Mouse (Mus musculus): ENCODE measurements at regions not wholly inside any gene's neighbourhood (a gene's known extent, or its start where the extent isn't known, plus 50 kb on each side); places are given as distances from the start of the nearest gene placed in this dataset.

- H3K27me3 ChIP-seq (ENCODE audit: control insufficient read depth, insufficient read depth, low read length): no peaks in the 10 kb centered on the region
- no peak overlapping the region for H3K27ac ChIP-seq (ENCODE audit: insufficient read depth, low read length)
- TF ChIP-seq POLR2A (IDR thresholded peaks at IDR 0.05; ENCODE audit: low read depth, low read length) (no peak), CTCF (IDR thresholded peaks at IDR 0.05; ENCODE audit: extremely low read depth, insufficient read depth, insufficient read length, insufficient replicate concordance) (no peak)
- H3K36me3 ChIP-seq (ENCODE audit: control insufficient read depth, insufficient read depth, low read length): no peaks in the 10 kb centered on the region
- 81% methylated on average over 2 of the region's 2 CpGs for WGBS
- no peak overlapping the region for H3K4me3 ChIP-seq (ENCODE audit: extremely low read depth, insufficient read depth, insufficient read length)
- DNase-seq (ENCODE audit: low read depth in 1 of 2, low spot score in 2 of 2): no peak
- no peaks in the 10 kb centered on the region for H3K4me1 ChIP-seq (ENCODE audit: control insufficient read depth, insufficient read depth, insufficient read length)
Observed at GRCm38 (mm10) chr11:63286026-63286425, 157.2 kb downstream of the Pmp22 start.

DNA sequence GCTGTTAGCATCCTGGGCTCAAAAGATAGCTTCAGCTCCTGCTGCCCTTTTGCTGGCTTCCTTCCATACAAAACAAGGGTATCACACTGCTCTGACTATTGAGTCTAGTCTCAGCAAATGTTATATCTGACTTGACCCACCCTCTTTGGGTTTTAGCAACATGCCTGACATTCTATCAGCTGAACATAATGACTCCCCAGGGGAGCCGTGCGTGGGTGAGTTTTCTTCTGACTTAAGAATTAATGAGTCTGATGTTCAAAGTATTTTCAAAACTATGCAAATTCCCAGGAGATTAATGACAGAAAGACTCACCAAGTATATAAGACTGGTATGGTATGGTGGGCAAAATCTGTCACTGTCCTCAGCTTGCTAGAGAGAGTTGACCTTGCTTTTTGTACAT is 159.0 kb downstream of the Pmp22 start:
- Histone ChIP-seq H3K27me3 (ENCODE audit: control insufficient read depth, insufficient read depth, low read length) (no peaks in the 10 kb centered on the region), H3K36me3 (ENCODE audit: control insufficient read depth, insufficient read depth, low read length) (no peaks in the 10 kb centered on the region), H3K4me3 (ENCODE audit: extremely low read depth, insufficient read depth, insufficient read length) (no peak overlapping the region), H3K27ac (ENCODE audit: insufficient read depth, low read length) (no peak overlapping the region), H3K4me1 (ENCODE audit: control insufficient read depth, insufficient read depth, insufficient read length) (no peaks in the 10 kb centered on the region)
- no peak for DNase-seq (ENCODE audit: low read depth in 1 of 2, low spot score in 2 of 2)
- no peak for TF ChIP-seq POLR2A (IDR thresholded peaks at IDR 0.05; ENCODE audit: low read depth, low read length)
- TF ChIP-seq CTCF (IDR thresholded peaks at IDR 0.05; ENCODE audit: extremely low read depth, insufficient read depth, insufficient read length, insufficient replicate concordance): no peak
- WGBS: 93% methylated on average over 2 of the region's 2 CpGs

DNA sequence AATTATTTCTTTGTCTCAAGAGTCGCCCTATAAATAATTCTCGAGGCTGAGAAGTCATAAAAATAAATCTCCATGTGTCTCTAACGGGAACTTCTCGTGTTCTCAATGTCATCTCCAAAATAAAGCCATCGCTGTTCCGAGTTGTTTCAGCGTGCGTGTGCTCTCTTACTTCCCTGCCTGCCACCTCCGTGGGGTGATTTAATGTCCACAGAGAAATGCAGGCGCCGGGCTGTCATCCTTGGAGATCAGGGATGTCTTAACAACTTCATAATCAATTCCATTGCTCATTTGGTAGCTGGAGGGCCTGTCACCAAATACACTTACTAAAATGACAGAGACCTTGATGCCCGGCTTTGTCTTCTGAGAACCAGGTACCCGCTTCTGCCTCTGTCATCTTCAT is 161.8 kb downstream of the Pmp22 start:
- TF ChIP-seq CTCF (IDR thresholded peaks at IDR 0.05; ENCODE audit: extremely low read depth, insufficient read depth, insufficient read length, insufficient replicate concordance): no peak
- TF ChIP-seq POLR2A (IDR thresholded peaks at IDR 0.05; ENCODE audit: low read depth, low read length): no peak
- Histone ChIP-seq H3K4me3 (ENCODE audit: extremely low read depth, insufficient read depth, insufficient read length) (no peak overlapping the region), H3K27me3 (ENCODE audit: control insufficient read depth, insufficient read depth, low read length) (no peaks in the 10 kb centered on the region), H3K36me3 (ENCODE audit: control insufficient read depth, insufficient read depth, low read length) (no peaks in the 10 kb centered on the region), H3K4me1 (ENCODE audit: control insufficient read depth, insufficient read depth, insufficient read length) (no peaks in the 10 kb centered on the region), H3K27ac (ENCODE audit: insufficient read depth, low read length) (no peak overlapping the region)
- DNase-seq (ENCODE audit: low read depth in 1 of 2, low spot score in 2 of 2): no peak
- WGBS: 86% methylated on average over 13 of the region's 13 CpGs

GRCm38 (mm10) chr11:63293485-63293884 is 164.7 kb downstream of the Pmp22 start:
- no peak for DNase-seq (ENCODE audit: low read depth in 1 of 2, low spot score in 2 of 2)
- TF ChIP-seq POLR2A (IDR thresholded peaks at IDR 0.05; ENCODE audit: low read depth, low read length) (no peak), CTCF (IDR thresholded peaks at IDR 0.05; ENCODE audit: extremely low read depth, insufficient read depth, insufficient read length, insufficient replicate concordance) (no peak)
- H3K4me3 ChIP-seq (ENCODE audit: extremely low read depth, insufficient read depth, insufficient read length): no peak overlapping the region
- no peaks in the 10 kb centered on the region for H3K27me3 ChIP-seq (ENCODE audit: control insufficient read depth, insufficient read depth, low read length)
- H3K36me3 ChIP-seq (ENCODE audit: control insufficient read depth, insufficient read depth, low read length): no peaks in the 10 kb centered on the region
- WGBS: 91% methylated on average over 4 of the region's 4 CpGs
- H3K4me1 ChIP-seq (ENCODE audit: control insufficient read depth, insufficient read depth, insufficient read length): no peaks in the 10 kb centered on the region
- no peak overlapping the region for H3K27ac ChIP-seq (ENCODE audit: insufficient read depth, low read length)

DNA sequence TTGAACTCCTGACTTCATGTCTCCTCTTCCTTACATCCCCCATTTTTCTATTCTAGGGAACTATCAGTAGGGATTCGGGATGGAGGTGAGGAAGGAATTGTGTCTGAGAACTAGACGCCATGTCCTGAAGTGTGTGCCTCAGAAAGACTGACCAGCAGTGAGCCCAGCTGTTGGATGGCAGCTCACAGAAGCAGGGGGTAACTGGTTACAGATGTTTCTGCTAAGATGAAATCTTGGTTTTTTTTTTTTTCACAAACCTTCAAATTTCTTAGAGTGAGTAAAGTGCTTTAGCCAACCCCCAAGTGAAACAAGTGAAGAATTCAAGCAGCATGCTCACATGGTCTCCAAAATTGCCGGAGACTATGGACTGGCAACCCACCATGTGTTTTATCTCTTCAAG is 165.7 kb downstream of the Pmp22 start:
- Histone ChIP-seq H3K4me3 (ENCODE audit: extremely low read depth, insufficient read depth, insufficient read length) (no peak overlapping the region), H3K27me3 (ENCODE audit: control insufficient read depth, insufficient read depth, low read length) (no peaks in the 10 kb centered on the region), H3K36me3 (ENCODE audit: control insufficient read depth, insufficient read depth, low read length) (no peaks in the 10 kb centered on the region), H3K4me1 (ENCODE audit: control insufficient read depth, insufficient read depth, insufficient read length) (no peaks in the 10 kb centered on the region), H3K27ac (ENCODE audit: insufficient read depth, low read length) (no peak overlapping the region)
- WGBS: 84% methylated on average over 3 of the region's 3 CpGs
- TF ChIP-seq POLR2A (IDR thresholded peaks at IDR 0.05; ENCODE audit: low read depth, low read length): no peak
- no peak for TF ChIP-seq CTCF (IDR thresholded peaks at IDR 0.05; ENCODE audit: extremely low read depth, insufficient read depth, insufficient read length, insufficient replicate concordance)
- no peak for DNase-seq (ENCODE audit: low read depth in 1 of 2, low spot score in 2 of 2)

GRCm38 (mm10) chr11:63296476-63296875 is 167.7 kb downstream of the Pmp22 start:
- Histone ChIP-seq H3K4me3 (ENCODE audit: extremely low read depth, insufficient read depth, insufficient read length) (no peak overlapping the region), H3K27ac (ENCODE audit: insufficient read depth, low read length) (no peak overlapping the region), H3K27me3 (ENCODE audit: control insufficient read depth, insufficient read depth, low read length) (no peaks in the 10 kb centered on the region), H3K36me3 (ENCODE audit: control insufficient read depth, insufficient read depth, low read length) (no peaks in the 10 kb centered on the region), H3K4me1 (ENCODE audit: control insufficient read depth, insufficient read depth, insufficient read length) (no peaks in the 10 kb centered on the region)
- 78% methylated on average over 3 of the region's 3 CpGs for WGBS
- TF ChIP-seq POLR2A (IDR thresholded peaks at IDR 0.05; ENCODE audit: low read depth, low read length): no peak
- no peak for TF ChIP-seq CTCF (IDR thresholded peaks at IDR 0.05; ENCODE audit: extremely low read depth, insufficient read depth, insufficient read length, insufficient replicate concordance)
- DNase-seq (ENCODE audit: low read depth in 1 of 2, low spot score in 2 of 2): no peak

DNA sequence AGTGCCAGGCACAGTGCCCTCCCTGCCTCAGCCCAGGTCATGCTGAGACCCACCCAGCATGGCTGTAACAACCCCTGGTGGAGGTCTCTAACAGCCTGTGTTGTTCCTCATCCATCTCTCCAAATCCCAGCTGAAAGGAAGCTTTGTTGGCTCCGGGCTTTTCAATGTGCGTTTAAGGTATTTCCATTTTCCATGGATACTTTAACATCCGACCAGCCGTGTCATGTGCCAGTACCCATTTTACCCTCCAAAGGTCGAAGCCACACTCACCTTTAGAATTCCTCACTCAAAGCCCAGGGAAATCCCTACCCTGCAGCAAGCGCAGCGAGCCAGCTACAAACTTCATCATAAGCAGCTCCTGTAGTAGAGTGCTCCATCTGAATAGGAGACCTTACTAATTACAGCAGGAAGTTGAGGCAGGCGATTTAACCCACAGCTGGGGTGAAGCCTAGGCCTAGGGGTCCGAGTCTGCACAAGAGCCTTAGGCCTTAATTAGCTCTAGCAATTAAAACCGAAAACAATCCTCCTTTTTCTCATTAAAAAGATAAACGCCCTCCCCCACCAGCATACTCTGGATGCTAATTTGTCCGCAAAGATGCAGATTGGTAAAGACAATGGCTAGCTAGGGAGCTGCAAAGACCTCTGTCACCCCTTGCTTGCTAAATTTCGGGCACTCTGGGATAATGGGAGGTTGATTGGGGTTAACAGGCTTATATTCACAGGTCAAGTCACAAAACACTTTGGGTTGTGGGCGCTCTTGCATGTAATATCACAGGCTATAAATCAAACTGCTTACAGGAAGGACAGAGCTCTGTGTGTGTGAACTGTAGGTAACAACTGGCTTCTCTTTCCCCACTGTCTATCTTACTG is 171.2 kb downstream of the Pmp22 start:
- 80% methylated on average over 14 of the region's 14 CpGs for WGBS
- no peaks in the 10 kb centered on the region for H3K4me1 ChIP-seq (ENCODE audit: control insufficient read depth, insufficient read depth, insufficient read length)
- H3K27ac ChIP-seq (ENCODE audit: insufficient read depth, low read length): no peak overlapping the region
- no peak for DNase-seq (ENCODE audit: low read depth in 1 of 2, low spot score in 2 of 2)
- H3K4me3 ChIP-seq (ENCODE audit: extremely low read depth, insufficient read depth, insufficient read length): no peak overlapping the region
- TF ChIP-seq POLR2A (IDR thresholded peaks at IDR 0.05; ENCODE audit: low read depth, low read length) (no peak), CTCF (IDR thresholded peaks at IDR 0.05; ENCODE audit: extremely low read depth, insufficient read depth, insufficient read length, insufficient replicate concordance) (no peak)
- H3K36me3 ChIP-seq (ENCODE audit: control insufficient read depth, insufficient read depth, low read length): no peaks in the 10 kb centered on the region
- no peaks in the 10 kb centered on the region for H3K27me3 ChIP-seq (ENCODE audit: control insufficient read depth, insufficient read depth, low read length)

Data from spleen, adult 2 months (tissue).